In the genomic region with DNA sequence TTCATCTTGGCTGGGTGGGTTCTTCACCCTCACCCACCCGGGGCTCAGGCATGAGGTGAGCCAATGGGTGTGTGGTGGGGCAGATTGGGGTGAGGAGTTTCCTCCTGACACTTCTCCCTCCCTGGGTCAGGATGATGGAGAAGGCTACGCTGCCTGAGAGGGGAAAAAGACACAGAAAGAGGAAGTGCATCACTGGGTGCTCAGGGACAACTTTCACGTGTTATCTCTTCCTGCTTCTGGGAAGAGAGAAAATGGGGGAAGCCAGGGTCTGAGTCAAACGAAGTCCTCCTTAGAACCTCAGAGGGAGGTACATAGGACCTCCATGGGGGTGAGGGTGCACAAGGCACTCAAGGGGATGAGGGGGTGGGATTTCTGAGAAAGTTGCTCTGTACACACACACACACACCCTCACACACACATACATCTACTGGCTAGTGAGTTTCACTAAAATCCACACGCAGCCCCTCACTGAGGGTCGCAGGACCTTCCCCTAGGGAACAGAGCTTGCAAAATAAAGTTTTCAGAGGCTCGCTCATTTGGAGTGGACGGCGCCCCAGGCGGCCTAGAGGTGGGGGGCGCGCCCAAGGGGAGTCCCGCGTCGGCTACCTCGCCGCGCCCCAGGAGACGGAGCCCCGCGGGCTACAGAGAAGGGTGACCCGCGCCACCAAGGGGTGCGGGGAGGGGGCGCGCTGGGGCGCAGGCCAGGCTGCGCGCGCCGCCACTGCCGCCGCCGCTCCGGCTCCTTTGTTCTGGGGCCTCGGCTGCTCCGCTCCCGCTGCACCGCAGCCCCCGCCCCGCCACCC, we compare ENCODE assay signal across 7 mouse cellular contexts. TPM values are rescaled to one million over a fixed set of nuclear protein-coding genes. Genes with fewer than 3 reads are reported as not detected.
A peak's percentile ranks its signal among the peaks of the same experiment; 100 is the strongest.
DNase-seq lines count a peak whose midpoint lies in the region; ATAC-seq and TF ChIP-seq lines count a peak whose summit lies in the region.

No protein-coding gene starts in this region.

- TF ChIP-seq CTCF in lung, postnatal 0 days (IDR thresholded peaks at IDR 0.05) = no peak

- DNase-seq in A20 (ENCODE audit: low read depth, low spot score) (peak; percentile 48), adipocyte (ENCODE audit: low spot score) (no peak)
- peak; percentile 76 for DNase-seq in CD4-positive, CD25-positive, alpha-beta regulatory T cell, adult 2 months (ENCODE audit: low read depth, low spot score)
- no peak for DNase-seq in embryonic facial prominence, embryonic 10.5 days (ENCODE audit: low spot score)
- DNase-seq in lung, postnatal 0 days (ENCODE audit: low spot score) = peak; percentile 63
- DNase-seq in retina, postnatal 1 day = peak; percentile 69

- WGBS in embryonic facial prominence, embryonic 10.5 days = 1% methylated on average over 41 of the region's 41 CpGs
- 1% methylated on average over 25 of the region's 41 CpGs for WGBS in hindbrain, embryonic 13.5 days
- 2% methylated on average over 13 of the region's 41 CpGs for WGBS in lung, postnatal 0 days

- H3K27me3 ChIP-seq in embryonic facial prominence, embryonic 10.5 days (replicated peaks; ENCODE audit: low read depth, poor library complexity, severe bottlenecking) = no peaks in the 10 kb centered on the region
- 0 out of 2 replicates have a peak, but pooled peaks cover 4% of the 10 kb centered on the region for H3K27me3 ChIP-seq in hindbrain, embryonic 13.5 days
- no peaks in the 10 kb centered on the region for H3K27me3 ChIP-seq in lung, postnatal 0 days (replicated peaks; ENCODE audit: insufficient read depth, low read length)

- H3K9ac ChIP-seq in hindbrain, embryonic 13.5 days = peak overlapping the region; percentile 96
- H3K9ac ChIP-seq in lung, postnatal 0 days (replicated peaks; ENCODE audit: low read depth) = peak overlapping the region; percentile 79

- no peaks in the 10 kb centered on the region for H3K9me3 ChIP-seq in embryonic facial prominence, embryonic 10.5 days
- H3K9me3 ChIP-seq in hindbrain, embryonic 13.5 days = no peaks in the 10 kb centered on the region
- no peaks in the 10 kb centered on the region for H3K9me3 ChIP-seq in lung, postnatal 0 days (ENCODE audit: low read length)

- H3K27ac ChIP-seq in embryonic facial prominence, embryonic 10.5 days (replicated peaks) = peak overlapping the region; percentile 100
- H3K27ac ChIP-seq in hindbrain, embryonic 13.5 days = peak overlapping the region; percentile 98
- peak overlapping the region; percentile 92 for H3K27ac ChIP-seq in lung, postnatal 0 days (ENCODE audit: low read length)

- ATAC-seq in hindbrain, embryonic 13.5 days (ENCODE audit: low FRiP score) = peak; percentile 30; the same call in 1 of the 2 replicates
- peak; percentile 7 for ATAC-seq in lung, postnatal 0 days

- peak overlapping the region; percentile 96 for H3K4me3 ChIP-seq in embryonic facial prominence, embryonic 10.5 days
- peak overlapping the region; percentile 82 for H3K4me3 ChIP-seq in hindbrain, embryonic 13.5 days
- H3K4me3 ChIP-seq in lung, postnatal 0 days (ENCODE audit: low read depth, low read length) = peak overlapping the region; percentile 76

- TF ChIP-seq EP300 in lung, postnatal 0 days (IDR thresholded peaks at IDR 0.05) = no peak

- H3K4me1 ChIP-seq in embryonic facial prominence, embryonic 10.5 days = peaks cover 93% of the 10 kb centered on the region
- peaks cover 63% of the 10 kb centered on the region for H3K4me1 ChIP-seq in hindbrain, embryonic 13.5 days (replicated peaks)
- peaks cover 48% of the 10 kb centered on the region for H3K4me1 ChIP-seq in lung, postnatal 0 days (ENCODE audit: insufficient read depth, low read depth, low read length)

- H3K4me2 ChIP-seq in hindbrain, embryonic 13.5 days = peak overlapping the region; percentile 92
- H3K4me2 ChIP-seq in lung, postnatal 0 days (replicated peaks; ENCODE audit: low read depth, low read length) = peak overlapping the region; percentile 74

- H3K36me3 ChIP-seq in embryonic facial prominence, embryonic 10.5 days (replicated peaks) = peaks cover 43% of the 10 kb centered on the region
- H3K36me3 ChIP-seq in hindbrain, embryonic 13.5 days = no peaks in the 10 kb centered on the region
- no peaks in the 10 kb centered on the region for H3K36me3 ChIP-seq in lung, postnatal 0 days (ENCODE audit: insufficient read depth, low read length)

RNA-seq across cellular contexts. Expression of a gene that starts 3.4 kb away (rescaled TPM):
- 45.1 and 50.0 TPM in 2 replicates for polyA plus RNA-seq in embryonic facial prominence, embryonic 10.5 days (2016; fragmentation: Nextera tagmentation; extraction: Ambion mirVana)
- 69.8 and 75.4 TPM in 2 replicates for polyA plus RNA-seq in hindbrain, embryonic 13.5 days (2015; fragmentation: Nextera tagmentation; extraction: Ambion mirVana)
- 30.0 and 30.5 TPM in 2 replicates for polyA plus RNA-seq in lung, postnatal 0 days (2015; fragmentation: Nextera tagmentation; extraction: Ambion mirVana)

RNA-seq across cellular contexts. Expression of a gene that starts 51.2 kb away (rescaled TPM):
- polyA plus RNA-seq in embryonic facial prominence, embryonic 10.5 days (2016; fragmentation: Nextera tagmentation; extraction: Ambion mirVana) = 61.0 and 62.1 TPM in 2 replicates
- 69.1 and 69.7 TPM in 2 replicates for polyA plus RNA-seq in hindbrain, embryonic 13.5 days (2015; fragmentation: Nextera tagmentation; extraction: Ambion mirVana)
- polyA plus RNA-seq in lung, postnatal 0 days (2015; fragmentation: Nextera tagmentation; extraction: Ambion mirVana) = 71.8 and 75.3 TPM in 2 replicates

Comparison
In these comparisons a context has a peak if more than half of its experiments do, and no peak if none do; other contexts are left out.
1. DNase-seq: peak in A20 (single experiment), CD4-positive, CD25-positive, alpha-beta regulatory T cell, adult 2 months (single experiment), lung, postnatal 0 days (single experiment) and retina, postnatal 1 day (single experiment); none in embryonic facial prominence, embryonic 10.5 days (single experiment) and adipocyte (single experiment).
2. Peak in every context shown above with its lines, with median percentiles within 50 percentile points of each other: H3K27ac ChIP-seq and H3K4me3 ChIP-seq.